In genomic region chr17:27380911-27381459, GRCm38 (mm10) we compare ENCODE assay signal across 6 mouse cellular contexts.
DNase-seq lines count a peak whose midpoint lies in the region; ATAC-seq lines count a peak whose summit lies in the region.
"Not testable (repeated sequence)": the region's sequence is repeated elsewhere in the genome, so short reads cannot be mapped to it uniquely, and the experiment has no call there.

No protein-coding gene starts in this region.

- DNase-seq in R1 (ENCODE audit: low read depth, low spot score) = peak; percentile 55
- peak; percentile 5 for DNase-seq in kidney, adult 11 months
- peak; percentile 62 for DNase-seq in kidney, postnatal 10 days
- peak; percentile 11 to 49 for DNase-seq in kidney, postnatal 36 days

- H3K4me1 ChIP-seq in kidney, embryonic 15.5 days; lung, embryonic 16.5 days (replicated peaks; ENCODE audit: control insufficient read depth, insufficient read depth, low read length): not testable (repeated sequence)

- H3K9ac ChIP-seq in kidney, embryonic 15.5 days; lung, embryonic 16.5 days (ENCODE audit: low read length): not testable (repeated sequence)

- H3K9me3 ChIP-seq in kidney, embryonic 15.5 days (replicated peaks); lung, embryonic 16.5 days (ENCODE audit: control insufficient read depth, low read length): not testable (repeated sequence)

- 44% methylated on average over 9 of the region's 9 CpGs for WGBS in kidney, embryonic 15.5 days
- 33% methylated on average over 9 of the region's 9 CpGs for WGBS in lung, embryonic 16.5 days

- not testable (repeated sequence) for H3K27me3 ChIP-seq in kidney, embryonic 15.5 days; lung, embryonic 16.5 days (ENCODE audit: control insufficient read depth, insufficient read depth, low read depth, low read length)

- H3K36me3 ChIP-seq in kidney, embryonic 15.5 days; lung, embryonic 16.5 days (ENCODE audit: control insufficient read depth, insufficient read depth, low read length): not testable (repeated sequence)

- H3K27ac ChIP-seq in kidney, embryonic 15.5 days; lung, embryonic 16.5 days (ENCODE audit: low read length): not testable (repeated sequence)

- not testable (repeated sequence) for H3K4me3 ChIP-seq in kidney, embryonic 15.5 days (replicated peaks); lung, embryonic 16.5 days (ENCODE audit: low read length)

- not testable (repeated sequence) for H3K4me2 ChIP-seq in kidney, embryonic 15.5 days; lung, embryonic 16.5 days (ENCODE audit: low read depth, low read length)

- ATAC-seq in kidney, embryonic 15.5 days (replicated peaks; ENCODE audit: low FRiP score) = peak; percentile 50
- 0 out of 2 replicates have a peak, but pooled peaks have one; percentile 34 for ATAC-seq in lung, embryonic 16.5 days (ENCODE audit: low read depth)

Comparison
In these comparisons a context has a peak if more than half of its experiments do, and no peak if none do; other contexts are left out.
1. DNase-seq: peak in every context shown above with its lines; median percentile 62 in kidney, postnatal 10 days; 55 in R1; 30 in kidney, postnatal 36 days; 5 in kidney, adult 11 months.